In the genomic region with DNA sequence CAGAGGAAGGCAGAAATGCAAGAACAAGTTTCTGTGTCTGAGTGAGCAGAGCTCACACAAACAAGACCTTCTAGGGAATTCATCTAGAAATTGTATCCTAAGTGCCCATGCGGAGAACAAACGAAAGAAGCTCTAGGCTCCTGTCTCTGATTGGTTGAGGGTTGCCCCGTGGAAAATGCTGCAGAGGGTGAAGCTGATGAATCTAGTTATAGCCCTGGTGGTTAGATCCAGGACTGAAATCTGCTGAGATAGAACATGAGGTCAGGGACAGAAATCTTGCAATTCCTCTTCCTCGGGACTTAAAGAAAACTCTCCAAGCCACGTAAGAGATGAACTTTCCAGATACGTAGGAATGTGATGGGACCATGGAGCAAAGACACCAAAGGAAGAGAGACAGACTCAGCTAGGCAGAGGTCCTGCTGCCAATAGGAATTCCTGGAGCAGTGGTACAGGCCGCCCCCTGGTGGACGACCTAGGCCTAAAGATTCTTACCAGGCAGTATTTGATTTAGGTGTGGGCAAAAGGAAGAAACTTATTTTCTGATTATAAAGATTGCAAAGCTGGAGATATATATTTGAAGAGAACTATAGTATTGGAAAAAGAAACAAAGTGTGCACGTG, we compare ENCODE assay signal across 7 mouse cellular contexts. TPM values are rescaled to one million over a fixed set of nuclear protein-coding genes. Genes with fewer than 3 reads are reported as not detected.
DNase-seq lines count a peak whose midpoint lies in the region; TF ChIP-seq lines count a peak whose summit lies in the region.

No protein-coding gene starts in this region.

- in situ Hi-C loops in ES-E14 (cut with MboI; ENCODE audit: low sequenced_read_pairs in 2 of 2, unreplicated experiment in 2 of 2), result no loop called here

- H3K36me3 ChIP-seq in ES-E14 (ENCODE audit: control insufficient read depth, insufficient read depth, low read length, poor library complexity, severe bottlenecking), result no peaks in the 10 kb centered on the region

- no peaks in the 10 kb centered on the region for H3K9me3 ChIP-seq in ES-E14 (ENCODE audit: control insufficient read depth, insufficient read depth, low read depth, low read length)

- no peak overlapping the region for H3K4me3 ChIP-seq in ES-E14 (ENCODE audit: insufficient read depth in 1 of 2, low read depth in 1 of 2, low read length in 2 of 2, poor library complexity in 1 of 2, severe bottlenecking in 1 of 2)

- peaks cover 18 to 26% of the 10 kb centered on the region in 2 experiments for H3K4me1 ChIP-seq in ES-E14 (ENCODE audit: control insufficient read depth in 2 of 2, insufficient read depth in 2 of 2, low read length in 2 of 2, poor library complexity in 1 of 2)

- no peak overlapping the region; the same call in 1 of the 2 replicates for H3K27ac ChIP-seq in ES-E14 (ENCODE audit: insufficient read depth, low read depth, low read length, poor library complexity, severe bottlenecking)

- DNase-seq in ES-E14 (ENCODE audit: low read depth, low spot score), result no peak
- peak; percentile 79 to 84 for DNase-seq in adrenal gland, adult 18-20 months (ENCODE audit: low spot score in 2 of 2)
- DNase-seq in embryo, embryonic 10 days (ENCODE audit: low spot score), result peak; percentile 82
- DNase-seq in heart, adult 9 months (ENCODE audit: low spot score in 2 of 2), result peak; percentile 15 to 28
- peak; percentile 69 to 92 for DNase-seq in layer of hippocampus, postnatal 25 days (ENCODE audit: extremely low spot score in 1 of 2, low spot score in 1 of 2)
- DNase-seq in mesoderm, embryonic 11.5 days (ENCODE audit: low read depth, low spot score), result peak; percentile 71
- DNase-seq in spleen, postnatal 10 days (ENCODE audit: low spot score in 2 of 2), result peak; percentile 49 to 78

- no peak overlapping the region for H3K9ac ChIP-seq in ES-E14 (ENCODE audit: insufficient read depth, low read depth, low read length, poor library complexity, severe bottlenecking)

TF ChIP-seq in ES-E14, 5 proteins besides CTCF, POLR2A, EP300 and RAD21:
- no peak for TF ChIP-seq CHD2 (IDR thresholded peaks at IDR 0.05; ENCODE audit: low read depth, low read length)
- no peak for TF ChIP-seq ZNF384 (IDR thresholded peaks at IDR 0.05; ENCODE audit: low read depth, low read length)
- TF ChIP-seq MAFK (IDR thresholded peaks at IDR 0.05; ENCODE audit: insufficient read depth, low read depth, low read length), result no peak
- TF ChIP-seq HCFC1 (IDR thresholded peaks at IDR 0.05; ENCODE audit: borderline replicate concordance, insufficient read depth, low read length), result no peak
- TF ChIP-seq ZC3H11A (IDR thresholded peaks at IDR 0.05; ENCODE audit: borderline replicate concordance, low read depth, low read length), result peak; percentile 62; the same call in 1 of the 2 replicates

RNA-seq across cellular contexts. Expression of gene Pla2g10, which starts 2.8 kb away (rescaled TPM):
- 38.9 and 43.6 TPM in 2 replicates for total RNA-seq in ES-E14 (2012; rRNA removed)
- not detected for total RNA-seq in adrenal gland, adult 18-20 months (2021)
- not detected for total RNA-seq in layer of hippocampus, postnatal 25 days (2021)

RNA-seq across cellular contexts. Expression of gene Rrn3, which starts 46.9 kb away (rescaled TPM):
- 125 and 147 TPM in 2 replicates for total RNA-seq in ES-E14 (2012; rRNA removed)
- total RNA-seq in adrenal gland, adult 18-20 months (2021), result 10 to 100 TPM; 45.5 to 61.1 TPM
- total RNA-seq in layer of hippocampus, postnatal 25 days (2021), result 10 to 100 TPM; 47.0 to 49.1 TPM

Comparison
In these comparisons a context has a peak if more than half of its experiments do, and no peak if none do; other contexts are left out.
1. RNA of gene Pla2g10, which starts 2.8 kb away (total RNA-seq): 38.9 to 43.6 TPM in ES-E14; not detected in layer of hippocampus, postnatal 25 days and not detected in adrenal gland, adult 18-20 months; every median in the first group is over 10 times any median in the second.